Mouse (Mus musculus) lung, postnatal 0 days (tissue): Measurements from ENCODE around the gene Ssh1.
A peak's percentile ranks its signal among the peaks of the same experiment; 100 is the strongest.

Experiments used
- CTCF ChIP-seq: IDR thresholded peaks from 2 replicates; pipeline ENCODE4 v1.5.1; 2016; ENCODE audit warnings: antibody characterized with exemption, mild to moderate bottlenecking
- EP300 ChIP-seq: IDR thresholded peaks from 2 replicates; pipeline ENCODE4 v1.6.1; 2016; ENCODE audit warnings: antibody characterized with exemption, mild to moderate bottlenecking, control low read depth

GRCm38 (mm10) chr5:114041327-114041930 lies 47.7 kb upstream of the Ssh1 start:
- TF ChIP-seq CTCF (peak; percentile 23), EP300 (no peak)
